7 mouse cellular contexts compared by ENCODE assay signal in genomic region chr13:23412630-23413521, GRCm38 (mm10). TPM values are rescaled to one million over a fixed set of nuclear protein-coding genes. Genes with fewer than 3 reads are reported as not detected.
DNase-seq lines count a peak whose midpoint lies in the region.

No protein-coding gene starts in this region.

- intact Hi-C loops in left cerebral cortex, postnatal 14 days (cut with DNase I), result loop anchor here (1.0 to 5.0 kb wide), 2 partner anchors 12 to 1701 kb away; no protein-coding TSS in a partner anchor

- DNase-seq in thymus, postnatal 36 days, result peak; percentile 13 to 29
- no peak for DNase-seq in thymus, adult 18-20 months
- DNase-seq in cerebellum, adult 8-10 months, result peak; percentile 68
- DNase-seq in frontal cortex, postnatal 14 days (ENCODE audit: low spot score in 2 of 2), result peak; percentile 60 to 79
- DNase-seq in left cerebral cortex, postnatal 14 days (ENCODE audit: low spot score in 2 of 2), result peak; percentile 91
- peak; percentile 27 for DNase-seq in naive thymus-derived CD4-positive, alpha-beta T cell, adult 2 months (ENCODE audit: low read depth)
- DNase-seq in spleen, postnatal 14 days (ENCODE audit: low spot score in 2 of 2), result no peak

RNA-seq across cellular contexts. Expression of gene Abt1, which starts 10.8 kb away (rescaled TPM):
- 1 to 10 TPM; 6.9 to 7.1 TPM for total RNA-seq in left cerebral cortex, postnatal 14 days (2021)

RNA-seq across cellular contexts. Expression of gene Zfp322a, which starts 43.9 kb away (rescaled TPM):
- 10 to 100 TPM; 39.5 TPM for total RNA-seq in left cerebral cortex, postnatal 14 days (2021)

RNA-seq across cellular contexts. Expression of gene Btn1a1, which starts 52.8 kb away (rescaled TPM):
- total RNA-seq in left cerebral cortex, postnatal 14 days (2021), result not detected

Comparison
In these comparisons a context has a peak if more than half of its experiments do, and no peak if none do; other contexts are left out.
1. DNase-seq: peak in thymus, postnatal 36 days (2 of 2), cerebellum, adult 8-10 months (single experiment), frontal cortex, postnatal 14 days (2 of 2), left cerebral cortex, postnatal 14 days (2 of 2) and naive thymus-derived CD4-positive, alpha-beta T cell, adult 2 months (single experiment); none in thymus, adult 18-20 months (0 of 2) and spleen, postnatal 14 days (0 of 2).